Mouse (Mus musculus) embryonic facial prominence, embryonic 15.5 days (tissue): Measurements from ENCODE around the gene Ldha. TPM values are rescaled to one million over a fixed set of nuclear protein-coding genes. Genes with fewer than 3 reads are reported as not detected.
"Not testable (repeated sequence)": the region's sequence is repeated elsewhere in the genome, so short reads cannot be mapped to it uniquely, and the experiment has no call there.

Experiments
- ATAC-seq: fragments of 200-750 bp; cut with Nextera tagmentation; 2 replicates; pipeline ENCODE4 v1.8.0; 2017; ENCODE audit warnings: low read depth, moderate TSS enrichment; ENCODE audit not compliant: insufficient number of reproducible peaks, low FRiP score, low TSS enrichment
- H3K27ac ChIP-seq: fragments of 300-500 bp; sonication (generic); replicated peaks from 2 replicates; pipeline ENCODE4 v1.5.1; 2015; ENCODE audit warnings: mild to moderate bottlenecking, inconsistent platforms
- H3K27me3 ChIP-seq: fragments of 300-500 bp; sonication (generic); 2 replicates; pipeline ENCODE4 v1.6.1; 2015; ENCODE audit warnings: inconsistent platforms
- H3K36me3 ChIP-seq: fragments of 300-500 bp; sonication (generic); 2 replicates; pipeline ENCODE4 v1.6.1; 2015; ENCODE audit warnings: mild to moderate bottlenecking, inconsistent platforms
- H3K4me1 ChIP-seq: fragments of 300-500 bp; sonication (generic); 2 replicates; pipeline ENCODE4 v1.6.1; 2015; ENCODE audit warnings: inconsistent platforms
- H3K4me2 ChIP-seq: fragments of 300-500 bp; sonication (generic); replicated peaks from 2 replicates; pipeline ENCODE4 v1.6.1; 2015; ENCODE audit warnings: mild to moderate bottlenecking, inconsistent platforms
- H3K4me3 ChIP-seq: fragments of 300-500 bp; sonication (generic); replicated peaks from 2 replicates; pipeline ENCODE4 v1.5.1; 2015; ENCODE audit warnings: mild to moderate bottlenecking, inconsistent platforms
- H3K9ac ChIP-seq: fragments of 300-500 bp; sonication (generic); 2 replicates; pipeline ENCODE4 v1.6.1; 2015; ENCODE audit warnings: inconsistent platforms
- H3K9me3 ChIP-seq: fragments of 300-500 bp; sonication (generic); replicated peaks from 2 replicates; pipeline ENCODE4 v1.6.1; 2016; ENCODE audit warnings: inconsistent platforms
- WGBS: fragments of 180-500 bp; shearing (Covaris S2); methylation state at CpG from one replicate; pipeline ENCODE4 v1.1.7; 2015; 5-methylcytosine and 5-hydroxymethylcytosine counted together
- polyA plus RNA-seq: library from polyadenylated mRNA; unstranded; fragments of >200 nt; fragmentation: Nextera tagmentation; extraction: Ambion mirVana; gene quantifications from 2 replicates; pipeline ENCODE4 v1.2.1, GENCODE M21; 2015

Ldha gene
- polyA plus RNA-seq, 1 experiment from 2014 or later: 1,560 TPM

DNA sequence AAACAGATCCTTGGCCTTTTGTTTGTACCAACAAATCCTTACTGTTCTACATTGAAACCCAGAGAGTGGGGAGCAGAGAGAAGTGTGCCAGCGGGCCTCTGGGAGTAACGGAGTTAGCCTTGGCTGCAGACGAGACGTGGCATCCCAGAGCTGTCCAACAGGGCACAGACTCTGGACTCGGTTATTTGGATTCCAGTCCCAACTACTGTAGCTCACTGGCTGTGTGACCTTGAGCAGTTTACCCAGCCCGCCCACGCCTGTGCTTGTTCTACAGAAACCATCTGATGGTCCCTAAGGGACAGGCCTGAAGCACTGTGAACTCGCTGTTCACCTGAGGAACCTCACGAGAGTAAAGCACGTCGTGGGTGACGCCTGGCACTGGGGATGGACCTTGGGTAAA, 11.4 kb upstream of the Ldha start:
- WGBS: 84% methylated on average over 12 of the region's 12 CpGs
- Histone ChIP-seq H3K4me3 (no peak overlapping the region), H3K27me3 (no peaks in the 10 kb centered on the region), H3K9ac (no peak overlapping the region), H3K27ac (no peak overlapping the region), H3K4me2 (no peak overlapping the region), H3K4me1 (no peaks in the 10 kb centered on the region), H3K36me3 (no peaks in the 10 kb centered on the region), H3K9me3 (no peaks in the 10 kb centered on the region)
- no peak for ATAC-seq

DNA sequence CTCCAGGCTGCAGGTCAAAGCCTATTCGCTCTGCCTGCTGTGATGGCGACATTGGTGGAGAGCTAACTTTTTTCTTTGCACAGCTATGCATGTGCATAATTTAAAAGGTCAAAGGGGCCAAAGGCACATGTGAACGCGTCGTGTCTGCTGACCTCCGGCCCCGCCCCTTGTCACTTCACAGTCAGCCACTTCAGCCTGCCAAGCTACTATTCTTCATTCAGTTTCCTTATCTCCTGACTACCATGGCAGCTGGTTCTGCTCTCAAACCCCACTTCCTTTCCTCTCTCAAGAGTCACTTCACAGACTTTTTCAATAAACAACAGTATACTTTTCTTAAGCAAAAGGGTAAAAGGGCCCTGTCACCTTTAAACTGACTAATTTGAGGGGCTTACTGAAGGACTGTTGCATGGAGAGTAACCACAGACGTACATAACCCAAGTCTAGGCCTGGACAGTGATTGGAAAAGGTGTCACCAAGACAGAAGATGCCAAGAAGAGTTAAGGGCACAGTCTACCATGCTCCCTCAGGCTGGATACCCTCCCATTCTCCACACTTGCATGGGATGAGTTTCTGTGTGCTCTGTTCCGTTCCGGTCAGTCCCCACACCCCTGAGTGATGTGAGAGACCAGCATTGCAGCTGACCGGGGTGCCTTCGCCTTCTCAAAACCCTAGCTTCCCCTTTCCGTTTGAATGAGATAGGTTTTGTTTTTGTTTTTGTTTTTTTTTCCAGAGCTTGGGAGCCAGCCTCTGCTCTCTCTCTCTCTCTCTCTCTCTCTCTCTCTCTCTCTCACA, 10.3 kb upstream of the Ldha start:
- no peak for ATAC-seq
- WGBS: 56% methylated on average over 13 of the region's 13 CpGs
- no peak overlapping the region for H3K4me3 ChIP-seq

DNA sequence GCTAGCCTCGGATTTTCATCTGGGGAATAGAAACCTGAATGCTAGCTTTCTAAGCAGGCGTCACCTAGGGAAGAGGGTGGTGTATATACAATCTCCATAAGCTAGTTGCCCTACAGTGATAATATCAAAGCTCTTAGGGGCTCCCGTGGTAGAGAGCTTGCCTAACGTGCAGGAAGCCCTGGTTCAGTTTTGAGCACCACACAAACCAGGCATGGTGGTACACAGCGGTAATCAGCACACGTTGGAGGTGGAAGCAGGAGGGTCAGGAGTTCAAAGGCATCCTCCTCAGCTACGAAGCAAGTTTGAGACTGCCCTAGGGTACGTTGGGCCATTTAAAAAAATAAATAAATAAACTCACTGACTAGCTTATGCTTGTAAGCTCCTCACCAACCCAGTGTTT, 9.6 kb upstream of the Ldha start:
- H3K4me1 ChIP-seq: no peaks in the 10 kb centered on the region
- WGBS: 72% methylated on average over 8 of the region's 8 CpGs
- no peak for ATAC-seq
- no peaks in the 10 kb centered on the region for H3K9me3 ChIP-seq
- H3K36me3 ChIP-seq: no peaks in the 10 kb centered on the region
- no peak overlapping the region for H3K27ac ChIP-seq
- H3K4me3 ChIP-seq: no peak overlapping the region
- no peak overlapping the region for H3K4me2 ChIP-seq
- no peak overlapping the region for H3K9ac ChIP-seq
- H3K27me3 ChIP-seq: no peaks in the 10 kb centered on the region

More for the DNA sequence above, 10.3 kb upstream of the Ldha start:
- H3K9me3 ChIP-seq: no peaks in the 10 kb centered on the region
- no peaks in the 10 kb centered on the region for H3K27me3 ChIP-seq
- H3K4me2 ChIP-seq: no peak overlapping the region
- H3K9ac ChIP-seq: no peak overlapping the region
- H3K4me1 ChIP-seq: no peaks in the 10 kb centered on the region
- H3K27ac ChIP-seq: no peak overlapping the region
- H3K36me3 ChIP-seq: no peaks in the 10 kb centered on the region

DNA sequence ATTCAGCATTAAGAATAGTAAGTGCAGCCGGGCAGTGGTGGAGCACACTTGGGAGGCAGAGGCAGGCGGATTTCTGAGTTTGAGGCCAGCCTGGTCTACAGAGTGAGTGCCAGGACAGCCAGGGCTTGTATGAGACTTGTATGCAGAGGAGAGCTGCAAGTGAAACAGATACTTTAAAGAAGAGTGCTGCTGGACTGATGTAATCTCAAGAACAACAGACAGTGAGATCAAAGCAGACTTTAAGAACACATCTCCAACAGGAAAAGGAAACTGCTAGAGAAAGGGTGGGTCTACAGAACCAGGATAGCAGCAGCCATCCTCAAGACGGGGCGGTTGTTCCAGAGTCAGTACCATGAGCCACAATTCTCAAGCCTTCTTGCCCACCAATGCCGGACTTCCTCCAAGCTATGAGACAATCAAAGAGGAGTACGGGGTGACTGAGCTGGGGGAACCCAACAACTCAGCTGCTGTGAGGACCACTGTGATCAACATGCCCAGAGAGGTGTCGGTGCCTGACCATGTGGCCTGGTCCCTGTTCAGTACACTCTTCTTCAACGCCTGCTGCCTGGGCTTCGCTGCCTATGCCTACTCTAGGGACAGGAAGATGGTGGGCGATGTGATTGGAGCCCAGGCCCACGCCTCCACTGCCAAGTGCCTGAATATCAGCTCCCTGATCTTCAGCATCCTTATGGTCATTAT, 9.0 kb upstream of the Ldha start:
- not testable (repeated sequence) for H3K4me3 ChIP-seq, H3K27ac ChIP-seq, H3K9ac ChIP-seq, H3K4me1 ChIP-seq, H3K9me3 ChIP-seq, H3K36me3 ChIP-seq, H3K4me2 ChIP-seq, H3K27me3 ChIP-seq, ATAC-seq
- 90% methylated on average over 11 of the region's 11 CpGs for WGBS

DNA sequence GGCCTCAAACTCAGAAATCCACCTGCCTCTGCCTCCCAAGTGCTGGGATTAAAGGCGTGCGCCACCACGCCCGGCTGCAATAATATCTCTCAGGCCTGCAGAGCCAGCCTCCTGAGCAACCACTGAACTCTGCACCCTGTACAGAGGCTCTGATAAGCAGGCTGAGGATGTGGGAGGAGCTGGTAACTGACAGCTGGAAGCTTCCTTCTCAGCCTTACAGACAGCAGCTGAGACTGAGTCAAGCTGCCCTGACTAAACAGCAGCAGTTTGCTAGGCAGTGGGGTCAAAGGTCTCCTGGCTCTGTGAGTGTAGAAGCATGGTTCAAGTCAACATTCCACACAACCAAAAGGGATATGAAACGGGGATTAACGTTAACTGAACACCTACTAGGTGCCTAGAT, 8.0 kb upstream of the Ldha start:
- Histone ChIP-seq H3K9ac (no peak overlapping the region), H3K9me3 (no peaks in the 10 kb centered on the region), H3K4me3 (no peak overlapping the region), H3K4me2 (no peak overlapping the region), H3K36me3 (no peaks in the 10 kb centered on the region), H3K27me3 (no peaks in the 10 kb centered on the region), H3K4me1 (peaks cover 7% of the 10 kb centered on the region), H3K27ac (no peak overlapping the region)
- 69% methylated on average over 6 of the region's 6 CpGs for WGBS
- 0 out of 2 replicates have a peak, but pooled peaks have one; percentile 45 for ATAC-seq

DNA sequence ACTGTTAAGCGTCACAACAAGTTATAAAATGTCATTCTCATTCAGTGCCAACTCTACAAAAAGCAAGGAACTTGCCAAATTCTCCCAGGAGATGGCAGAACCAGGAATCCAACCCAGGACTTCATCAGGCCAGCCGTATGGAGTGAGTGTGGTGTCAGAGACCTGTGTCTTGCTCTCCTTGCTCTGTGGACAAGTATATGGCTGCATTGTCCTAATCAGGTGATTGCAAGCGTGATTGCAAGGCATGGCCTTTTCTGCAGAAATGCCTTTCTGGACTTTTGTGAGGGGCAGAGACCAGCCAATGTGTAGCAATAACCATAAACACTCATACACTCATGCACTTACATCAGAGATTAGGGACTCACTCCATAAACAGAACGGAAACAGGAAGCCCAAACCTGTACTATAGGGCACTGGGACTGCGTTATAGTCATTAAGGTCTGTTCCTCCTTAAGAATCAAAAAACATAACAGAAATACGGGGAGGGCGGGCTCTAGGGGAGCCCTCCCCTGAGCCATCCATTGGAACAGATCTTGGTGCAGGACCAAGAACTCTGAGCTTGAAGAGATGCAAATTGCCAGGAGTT, 7.5 kb upstream of the Ldha start:
- no peaks in the 10 kb centered on the region for H3K27me3 ChIP-seq
- no peak overlapping the region for H3K4me3 ChIP-seq
- WGBS: 82% methylated on average over 7 of the region's 7 CpGs
- no peak for ATAC-seq
- no peak overlapping the region for H3K27ac ChIP-seq
- H3K4me1 ChIP-seq: peaks cover 12% of the 10 kb centered on the region
- H3K9ac ChIP-seq: no peak overlapping the region
- H3K9me3 ChIP-seq: no peaks in the 10 kb centered on the region
- H3K36me3 ChIP-seq: no peaks in the 10 kb centered on the region
- H3K4me2 ChIP-seq: no peak overlapping the region

DNA sequence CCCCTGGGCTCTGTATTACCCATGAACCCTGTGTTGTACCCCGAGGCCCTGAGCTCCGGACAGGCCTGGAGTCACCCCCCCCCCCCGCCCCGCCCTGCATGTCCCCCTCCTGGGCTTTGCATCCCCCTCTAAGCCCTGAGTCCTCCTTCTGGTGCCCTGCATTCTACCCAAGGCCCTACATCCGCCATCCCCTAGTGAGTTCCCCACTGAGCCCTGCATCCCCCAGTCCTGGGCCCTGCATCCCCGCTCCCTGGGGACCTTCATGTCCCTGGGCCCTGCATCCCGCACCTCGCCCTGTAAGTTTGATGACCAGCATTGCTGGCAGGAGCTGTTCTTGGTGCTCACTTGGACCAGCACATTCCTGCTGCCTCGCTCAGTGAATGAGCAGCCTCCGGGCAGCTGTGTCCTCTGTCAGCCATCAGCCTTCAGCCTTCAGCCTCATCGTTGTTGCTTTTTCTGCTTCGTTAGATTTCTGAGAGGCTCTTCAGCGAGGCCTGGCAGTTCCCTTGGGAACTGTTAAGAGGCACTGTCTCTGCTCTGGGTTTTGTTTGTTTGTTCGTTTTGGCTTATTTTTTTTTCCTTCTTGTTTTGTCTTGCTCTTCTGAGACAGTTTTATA, 6.2 kb upstream of the Ldha start:
- Histone ChIP-seq H3K36me3 (no peaks in the 10 kb centered on the region), H3K9me3 (no peaks in the 10 kb centered on the region), H3K4me1 (peaks cover 21% of the 10 kb centered on the region), H3K27ac (no peak overlapping the region), H3K4me2 (no peak overlapping the region), H3K9ac (no peak overlapping the region), H3K4me3 (no peak overlapping the region), H3K27me3 (no peaks in the 10 kb centered on the region)
- no peak for ATAC-seq
- 30% methylated on average over 14 of the region's 14 CpGs for WGBS

DNA sequence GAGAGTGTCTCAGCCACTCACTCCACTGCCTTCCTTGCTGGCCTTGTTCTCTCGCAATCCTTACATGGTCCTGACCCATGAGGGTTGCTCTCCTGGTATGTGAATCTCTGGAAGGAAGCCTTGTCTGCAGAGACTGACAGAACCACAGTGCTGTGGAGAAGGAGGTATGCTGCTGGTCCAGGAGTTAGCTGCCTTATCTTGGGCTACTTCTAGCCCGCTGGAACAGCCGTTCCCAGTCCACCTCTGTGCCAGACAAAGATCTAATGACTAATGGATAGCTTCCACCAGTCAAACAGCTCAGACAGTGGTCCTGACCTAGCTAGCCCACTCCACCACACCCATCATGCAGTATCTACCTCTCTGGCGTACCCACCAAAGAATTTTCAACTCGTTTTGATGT, 4.9 kb upstream of the Ldha start:
- H3K4me1 ChIP-seq: peaks cover 24% of the 10 kb centered on the region
- no peak for ATAC-seq
- no peak overlapping the region for H3K4me3 ChIP-seq
- no peaks in the 10 kb centered on the region for H3K27me3 ChIP-seq
- H3K4me2 ChIP-seq: no peak overlapping the region
- H3K27ac ChIP-seq: no peak overlapping the region
- no peak overlapping the region for H3K9ac ChIP-seq
- WGBS: 86% methylated on average over 5 of the region's 5 CpGs
- H3K9me3 ChIP-seq: no peaks in the 10 kb centered on the region
- H3K36me3 ChIP-seq: no peaks in the 10 kb centered on the region

DNA sequence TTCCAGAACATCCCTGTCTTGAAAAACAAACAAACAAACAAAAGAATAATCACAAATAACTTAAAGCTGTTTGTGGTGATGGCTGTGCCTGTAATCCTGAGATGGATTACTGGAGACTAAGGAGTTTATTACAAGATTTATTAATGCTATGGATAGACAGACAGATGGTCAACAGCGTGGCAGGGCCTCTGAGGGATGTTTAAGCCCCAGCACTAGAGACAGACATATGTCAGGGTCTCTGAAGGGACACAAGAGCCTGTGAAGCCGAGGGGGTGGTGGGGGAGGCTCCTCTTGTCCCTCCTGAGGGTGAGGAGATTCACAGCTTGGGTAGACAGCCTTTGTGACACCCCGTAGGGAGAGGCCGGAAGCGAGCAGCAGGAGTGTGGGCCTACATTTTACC, 4.2 kb upstream of the Ldha start:
- H3K4me2 ChIP-seq: no peak overlapping the region
- no peak overlapping the region for H3K9ac ChIP-seq
- no peaks in the 10 kb centered on the region for H3K36me3 ChIP-seq
- peaks cover 24% of the 10 kb centered on the region for H3K4me1 ChIP-seq
- H3K4me3 ChIP-seq: no peak overlapping the region
- no peak for ATAC-seq
- 54% methylated on average over 5 of the region's 5 CpGs for WGBS
- no peaks in the 10 kb centered on the region for H3K27me3 ChIP-seq
- H3K27ac ChIP-seq: no peak overlapping the region
- H3K9me3 ChIP-seq: no peaks in the 10 kb centered on the region

DNA sequence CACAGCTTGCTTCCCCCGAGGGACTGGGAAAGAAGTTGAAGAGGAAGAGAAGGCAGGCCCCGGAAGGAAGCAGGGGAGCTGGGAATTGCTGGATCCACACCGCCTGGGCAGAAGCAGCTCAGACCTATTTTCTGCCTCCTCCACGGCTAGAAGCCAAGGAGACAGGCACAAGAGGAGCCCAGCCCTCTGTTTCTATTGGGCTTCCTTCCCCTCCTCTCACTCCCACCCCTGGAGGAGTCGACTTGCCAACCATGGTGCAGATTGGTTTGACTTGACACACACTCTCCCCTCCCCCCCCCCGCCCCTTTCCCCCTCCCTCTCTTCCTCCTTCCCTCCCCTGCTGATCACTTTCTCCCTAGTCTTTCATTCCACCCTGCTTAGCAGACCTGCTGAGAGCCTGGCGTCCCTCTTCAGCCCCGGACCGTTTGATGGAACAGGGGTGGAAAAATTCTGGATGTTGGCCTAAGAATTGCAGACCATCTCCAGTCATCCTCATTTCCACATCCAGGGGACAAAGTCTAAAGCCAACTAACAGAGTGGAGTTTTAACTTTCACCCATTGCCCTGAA, 3.1 kb upstream of the Ldha start:
- peaks cover 24% of the 10 kb centered on the region for H3K4me1 ChIP-seq
- peak overlapping the region; percentile 13; the same call in 1 of the 2 replicates for H3K4me3 ChIP-seq
- ATAC-seq: peak; percentile 78
- peak overlapping the region; percentile 91 for H3K27ac ChIP-seq
- H3K27me3 ChIP-seq: no peaks in the 10 kb centered on the region
- no peak overlapping the region for H3K9ac ChIP-seq
- no peaks in the 10 kb centered on the region for H3K36me3 ChIP-seq
- no peaks in the 10 kb centered on the region for H3K9me3 ChIP-seq
- peak overlapping the region; percentile 32 for H3K4me2 ChIP-seq
- WGBS: under 1% methylated on average over 9 of the region's 9 CpGs

DNA sequence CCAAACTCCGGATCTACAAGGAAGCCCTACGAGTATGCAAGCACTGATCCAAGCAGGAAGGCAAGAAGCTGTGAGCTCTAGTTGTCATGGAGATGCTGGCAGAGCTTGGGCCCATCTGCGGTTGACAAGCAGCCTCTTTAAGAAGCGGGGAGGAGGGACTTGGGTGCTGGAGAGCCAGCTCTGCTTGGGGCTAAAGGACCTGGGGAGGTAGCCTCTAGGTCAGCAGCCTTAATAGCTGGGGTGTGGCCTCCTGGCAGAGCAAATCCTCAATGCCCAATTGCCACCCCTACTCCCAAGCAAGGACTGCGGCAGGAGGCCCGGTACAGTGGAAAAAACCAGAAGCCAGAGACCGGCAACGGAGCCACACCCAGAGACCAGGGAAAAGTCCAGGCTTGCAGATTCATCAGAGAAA, 2.4 kb upstream of the Ldha start:
- ATAC-seq: peak; percentile 75
- peak overlapping the region; percentile 91 for H3K27ac ChIP-seq

More for the DNA sequence above, 2.4 kb upstream of the Ldha start:
- Histone ChIP-seq H3K4me1 (peaks cover 24% of the 10 kb centered on the region), H3K27me3 (no peaks in the 10 kb centered on the region), H3K9ac (no peak overlapping the region), H3K36me3 (no peaks in the 10 kb centered on the region), H3K4me2 (peak overlapping the region; percentile 32), H3K9me3 (no peaks in the 10 kb centered on the region), H3K4me3 (peak overlapping the region; percentile 1)
- 4% methylated on average over 8 of the region's 8 CpGs for WGBS
